Mouse (Mus musculus) hindbrain, embryonic 14.5 days (tissue): ENCODE measurements around the gene Prkca. TPM values are rescaled to one million over a fixed set of nuclear protein-coding genes. Genes with fewer than 3 reads are reported as not detected.

ENCODE experiments used
- ATAC-seq: fragments of 200-750 bp; cut with Nextera tagmentation; 2 replicates; pipeline ENCODE4 v1.8.0; 2017; ENCODE audit warnings: moderate number of reproducible peaks, mild to moderate bottlenecking, moderate TSS enrichment, moderate library complexity; ENCODE audit not compliant: low FRiP score
- DNase-seq: peaks from one replicate; pipeline ENCODE4 v3.0.0-alpha.2; 2015; ENCODE audit warnings: low spot score
- H3K27ac ChIP-seq: fragments of 300-500 bp; sonication (generic); 2 replicates; pipeline ENCODE4 v1.5.1; 2014; ENCODE audit warnings: mild to moderate bottlenecking, moderate library complexity
- H3K27me3 ChIP-seq: fragments of 300-500 bp; sonication (generic); 2 replicates; pipeline ENCODE4 v1.6.1; 2014; ENCODE audit warnings: mild to moderate bottlenecking, low read length, mixed read lengths; ENCODE audit not compliant: control insufficient read depth, insufficient read depth
- H3K36me3 ChIP-seq: fragments of 300-500 bp; sonication (generic); replicated peaks from 2 replicates; pipeline ENCODE4 v1.6.1; 2014; ENCODE audit not compliant: control insufficient read depth, insufficient read depth
- H3K4me1 ChIP-seq: fragments of 300-500 bp; sonication (generic); replicated peaks from 2 replicates; pipeline ENCODE4 v1.6.1; 2014; ENCODE audit warnings: antibody characterized with exemption, low read length, mixed read lengths; ENCODE audit not compliant: control insufficient read depth, insufficient read depth
- H3K4me2 ChIP-seq: fragments of 300-500 bp; sonication (generic); replicated peaks from 2 replicates; pipeline ENCODE4 v1.6.1; 2014; ENCODE audit warnings: mild to moderate bottlenecking, moderate library complexity
- H3K4me3 ChIP-seq: fragments of 300-500 bp; sonication (generic); replicated peaks from 2 replicates; pipeline ENCODE4 v1.5.1; 2014; ENCODE audit warnings: mild to moderate bottlenecking, low read length
- H3K9ac ChIP-seq: fragments of 300-500 bp; sonication (generic); 2 replicates; pipeline ENCODE4 v1.6.1; 2014
- H3K9me3 ChIP-seq: fragments of 300-500 bp; sonication (generic); 2 replicates; pipeline ENCODE4 v1.6.1; 2016; ENCODE audit warnings: low read length; ENCODE audit not compliant: control insufficient read depth
- WGBS: fragments of 180-500 bp; shearing (Covaris S2); extraction: QIAGEN DNeasy Blood & Tissue Kit; methylation state at CpG from one replicate; pipeline ENCODE4 v1.1.7; 2014; 5-methylcytosine and 5-hydroxymethylcytosine counted together
- polyA plus RNA-seq: library from polyadenylated mRNA; unstranded; fragments of >200 nt; fragmentation: Nextera tagmentation; extraction: Ambion mirVana; gene quantifications from 2 replicates; pipeline ENCODE4 v1.2.1, GENCODE M21; 2014

The Prkca gene
- polyA plus RNA-seq, 1 experiment from 2014 or later, result 9.1 TPM

DNA sequence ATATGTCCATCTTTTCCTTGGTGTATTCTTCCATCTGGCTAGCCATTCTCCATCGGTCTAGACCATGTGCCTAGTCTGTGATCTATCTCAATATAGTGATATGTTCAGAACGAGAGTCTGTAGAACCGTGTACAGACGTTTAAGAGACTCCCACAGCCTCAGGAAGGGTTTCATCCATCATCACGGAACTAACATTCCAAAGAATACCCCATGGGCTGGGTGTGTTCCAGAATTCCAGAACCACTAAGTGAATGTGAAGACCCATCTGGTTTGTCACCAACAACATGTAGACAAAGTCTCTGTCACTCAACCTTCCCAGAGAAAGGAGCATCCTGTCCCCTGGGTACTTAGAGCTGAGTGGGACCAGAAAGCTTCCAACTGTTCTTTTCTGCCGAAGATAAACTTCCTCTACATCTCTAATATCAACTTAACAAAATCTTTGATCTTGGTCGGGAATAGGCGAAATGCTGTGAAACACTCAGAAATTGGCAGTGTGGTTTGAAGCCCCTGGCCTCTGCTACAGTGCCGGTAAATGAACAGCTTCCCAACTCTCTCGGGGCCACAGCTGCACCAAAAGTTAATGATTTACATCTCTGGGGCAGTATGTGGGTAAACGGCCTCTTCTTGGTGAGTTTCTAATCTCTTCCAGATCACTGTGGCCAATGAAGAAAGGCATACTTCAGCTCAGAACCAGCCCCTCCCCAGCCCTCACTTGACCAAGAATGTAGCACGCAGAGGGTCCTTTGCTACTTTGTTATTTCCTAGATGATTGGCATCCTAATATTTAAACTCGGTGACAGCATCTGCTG, 92.7 kb downstream of the Prkca start:
- H3K27ac ChIP-seq, result no peak overlapping the region
- no peaks in the 10 kb centered on the region for H3K27me3 ChIP-seq
- no peaks in the 10 kb centered on the region for H3K36me3 ChIP-seq
- no peak overlapping the region for H3K9ac ChIP-seq
- H3K4me3 ChIP-seq, result no peak overlapping the region
- ATAC-seq (no peak), DNase-seq (no peak)
- 73% methylated on average over 13 of the region's 13 CpGs for WGBS
- no peaks in the 10 kb centered on the region for H3K9me3 ChIP-seq
- H3K4me2 ChIP-seq, result no peak overlapping the region
- no peaks in the 10 kb centered on the region for H3K4me1 ChIP-seq

- Histone ChIP-seq H3K9me3 (no peaks in the 10 kb centered on the region), H3K27me3 (no peaks in the 10 kb centered on the region), H3K27ac (no peak overlapping the region), H3K4me2 (no peak overlapping the region), H3K4me3 (no peak overlapping the region), H3K36me3 (no peaks in the 10 kb centered on the region), H3K4me1 (no peaks in the 10 kb centered on the region), H3K9ac (no peak overlapping the region)
- ATAC-seq (no peak), DNase-seq (no peak)
- 70% methylated on average over 1 of the region's 1 CpGs for WGBS
Observed at GRCm38 (mm10) chr11:108250146-108250635, 93.5 kb downstream of the Prkca start.

- Histone ChIP-seq H3K36me3 (no peaks in the 10 kb centered on the region), H3K27me3 (no peaks in the 10 kb centered on the region), H3K4me3 (no peak overlapping the region), H3K4me1 (no peaks in the 10 kb centered on the region), H3K9me3 (no peaks in the 10 kb centered on the region), H3K27ac (no peak overlapping the region), H3K4me2 (no peak overlapping the region), H3K9ac (no peak overlapping the region)
- ATAC-seq (no peak), DNase-seq (no peak)
- 61% methylated on average over 5 of the region's 5 CpGs for WGBS
Observed at GRCm38 (mm10) chr11:108249487-108249886, 94.2 kb downstream of the Prkca start.

GRCm38 (mm10) chr11:108249047-108249403, 94.7 kb downstream of the Prkca start:
- no peak overlapping the region for H3K4me2 ChIP-seq
- H3K36me3 ChIP-seq, result no peaks in the 10 kb centered on the region
- no peaks in the 10 kb centered on the region; the same call in 1 of the 2 replicates for H3K4me1 ChIP-seq
- no peak overlapping the region for H3K9ac ChIP-seq
- no peak overlapping the region for H3K27ac ChIP-seq
- no peaks in the 10 kb centered on the region for H3K9me3 ChIP-seq
- 67% methylated on average over 3 of the region's 3 CpGs for WGBS
- no peaks in the 10 kb centered on the region for H3K27me3 ChIP-seq
- DNase-seq (no peak), ATAC-seq (no peak)
- no peak overlapping the region for H3K4me3 ChIP-seq

DNA sequence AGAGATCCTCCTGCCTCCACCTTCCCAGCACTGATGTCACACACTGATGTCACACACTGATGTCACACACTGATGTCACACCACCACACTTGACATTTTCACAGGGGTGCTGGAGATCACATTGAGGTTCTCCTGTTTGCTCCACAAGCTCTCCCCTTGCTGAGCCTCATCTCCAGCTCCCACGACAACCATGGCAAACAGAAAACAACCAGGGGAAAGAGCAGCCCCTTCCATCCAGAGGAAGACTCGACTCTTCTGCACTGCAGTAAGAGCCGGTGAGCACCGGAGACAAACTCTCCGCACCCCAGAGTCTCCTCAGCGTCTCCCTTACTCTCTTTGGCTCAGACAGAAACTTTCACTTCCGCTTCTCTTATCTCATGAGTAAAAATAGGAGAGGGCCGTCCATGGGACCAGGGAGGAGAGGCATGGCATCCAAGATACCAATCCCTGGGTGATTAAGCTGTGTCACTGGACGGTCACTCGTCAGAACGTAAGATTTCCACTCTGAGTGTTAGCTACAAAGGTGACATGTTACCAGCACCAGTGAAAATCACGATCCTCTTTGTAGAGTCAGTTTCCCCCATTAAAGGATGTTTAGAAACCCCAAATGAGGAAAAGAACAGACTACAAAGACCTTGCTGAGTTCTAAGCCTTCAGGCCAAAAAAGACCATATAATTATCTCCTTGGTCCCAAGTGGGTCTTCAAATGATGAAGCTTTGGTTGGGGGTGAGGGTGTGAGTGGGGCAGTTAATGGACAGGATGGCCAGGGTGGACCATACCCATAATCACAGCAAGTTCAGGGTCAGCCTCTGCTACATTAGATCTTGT, 95.3 kb downstream of the Prkca start:
- no peaks in the 10 kb centered on the region; the same call in 1 of the 2 replicates for H3K4me1 ChIP-seq
- H3K27me3 ChIP-seq, result no peaks in the 10 kb centered on the region
- no peaks in the 10 kb centered on the region for H3K36me3 ChIP-seq
- DNase-seq (no peak), ATAC-seq (no peak)
- no peak overlapping the region for H3K4me2 ChIP-seq
- no peak overlapping the region for H3K4me3 ChIP-seq
- H3K9me3 ChIP-seq, result no peaks in the 10 kb centered on the region
- H3K27ac ChIP-seq, result no peak overlapping the region
- no peak overlapping the region for H3K9ac ChIP-seq
- 87% methylated on average over 12 of the region's 12 CpGs for WGBS

GRCm38 (mm10) chr11:108247121-108247863, 96.4 kb downstream of the Prkca start:
- H3K36me3 ChIP-seq, result no peaks in the 10 kb centered on the region
- H3K9me3 ChIP-seq, result no peaks in the 10 kb centered on the region
- H3K4me2 ChIP-seq, result no peak overlapping the region
- no peak overlapping the region for H3K9ac ChIP-seq
- WGBS, result 94% methylated on average over 10 of the region's 10 CpGs
- H3K27ac ChIP-seq, result no peak overlapping the region
- DNase-seq (no peak), ATAC-seq (no peak)
- H3K4me3 ChIP-seq, result no peak overlapping the region
- no peaks in the 10 kb centered on the region for H3K27me3 ChIP-seq
- no peaks in the 10 kb centered on the region; the same call in none of the 2 replicates for H3K4me1 ChIP-seq

GRCm38 (mm10) chr11:108246267-108246702, 97.4 kb downstream of the Prkca start:
- no peaks in the 10 kb centered on the region for H3K9me3 ChIP-seq
- 73% methylated on average over 4 of the region's 4 CpGs for WGBS
- no peak overlapping the region for H3K27ac ChIP-seq
- H3K4me3 ChIP-seq, result no peak overlapping the region
- H3K4me1 ChIP-seq, result no peaks in the 10 kb centered on the region; the same call in none of the 2 replicates
- no peak for ATAC-seq
- no peak overlapping the region for H3K9ac ChIP-seq
- no peak for DNase-seq
- no peaks in the 10 kb centered on the region for H3K36me3 ChIP-seq
- H3K4me2 ChIP-seq, result no peak overlapping the region
- no peaks in the 10 kb centered on the region for H3K27me3 ChIP-seq

GRCm38 (mm10) chr11:108244241-108244640, 99.5 kb downstream of the Prkca start:
- no peak overlapping the region for H3K9ac ChIP-seq
- 62% methylated on average over 2 of the region's 2 CpGs for WGBS
- H3K4me1 ChIP-seq, result no peaks in the 10 kb centered on the region; the same call in none of the 2 replicates
- DNase-seq (no peak), ATAC-seq (no peak)
- H3K9me3 ChIP-seq, result no peaks in the 10 kb centered on the region
- no peak overlapping the region for H3K27ac ChIP-seq
- no peaks in the 10 kb centered on the region for H3K36me3 ChIP-seq
- H3K4me2 ChIP-seq, result no peak overlapping the region
- no peaks in the 10 kb centered on the region for H3K27me3 ChIP-seq
- H3K4me3 ChIP-seq, result no peak overlapping the region

DNA sequence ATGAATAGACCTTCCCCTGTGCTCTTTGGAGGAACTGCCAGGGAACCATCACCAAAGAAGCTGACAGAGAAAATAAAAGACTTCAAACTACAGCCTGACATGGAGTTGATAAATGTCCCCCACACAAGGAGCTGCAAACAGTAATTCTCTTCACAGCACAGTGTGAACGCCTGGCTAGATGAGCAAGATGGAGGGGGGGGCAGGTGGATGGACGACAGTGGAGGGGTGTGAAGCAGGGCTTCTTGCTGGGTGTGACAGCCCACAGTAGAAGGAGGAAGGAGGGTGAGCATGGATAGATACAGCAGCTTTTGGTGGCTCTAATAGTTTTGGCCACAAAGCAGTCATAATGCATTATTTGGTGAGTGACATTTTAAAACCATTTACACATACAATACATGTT, 100.1 kb downstream of the Prkca start:
- DNase-seq, result no peak
- Histone ChIP-seq H3K27me3 (no peaks in the 10 kb centered on the region), H3K9ac (no peak overlapping the region), H3K4me1 (peaks cover under 1% of the 10 kb centered on the region), H3K4me3 (no peak overlapping the region), H3K36me3 (no peaks in the 10 kb centered on the region), H3K9me3 (no peaks in the 10 kb centered on the region), H3K27ac (peak overlapping the region; percentile 20; the same call in 1 of the 2 replicates), H3K4me2 (no peak overlapping the region)
- ATAC-seq, result 0 out of 2 replicates have a peak, but pooled peaks have one; percentile 60
- 21% methylated on average over 2 of the region's 2 CpGs for WGBS
